ENCODE assay signal across 8 mouse cellular contexts in genomic region chr2:121354820-121355592, GRCm38 (mm10). TPM values are rescaled to one million over a fixed set of nuclear protein-coding genes. Genes with fewer than 3 reads are reported as not detected.
DNase-seq lines count a peak whose midpoint lies in the region; ATAC-seq lines count a peak whose summit lies in the region.

Ppip5k1 (minus strand) TSS chr2:121355396.

- peak within 1 kb of the TSS; percentile 78 for H3K27ac ChIP-seq in hindbrain, embryonic 14.5 days

- under 1% methylated on average over 57 of the region's 58 CpGs for WGBS in hindbrain, embryonic 14.5 days

- peak; percentile 96 for DNase-seq in R1 (ENCODE audit: low read depth, low spot score)
- DNase-seq in cerebellum, postnatal 25 days, result peak; percentile 99
- DNase-seq in frontal cortex, postnatal 25 days (ENCODE audit: low spot score in 2 of 2), result peak; percentile 98
- peak; percentile 96 for DNase-seq in hindbrain, embryonic 14.5 days (ENCODE audit: low spot score)
- DNase-seq in layer of hippocampus, postnatal 36 days, result peak; percentile 98
- DNase-seq in lung, postnatal 36 days, result peak; percentile 99
- peak; percentile 98 for DNase-seq in retina, postnatal 1 day
- peak; percentile 91 to 95 for DNase-seq in urinary bladder, adult 18-20 months (ENCODE audit: low spot score in 2 of 2)

- peak; percentile 98 for ATAC-seq in hindbrain, embryonic 14.5 days (ENCODE audit: low FRiP score)

- H3K9me3 ChIP-seq in hindbrain, embryonic 14.5 days (ENCODE audit: control insufficient read depth, low read length), result no peaks in the 10 kb centered on the region

- peak within 1 kb of the TSS; percentile 79 for H3K9ac ChIP-seq in hindbrain, embryonic 14.5 days

- H3K27me3 ChIP-seq in hindbrain, embryonic 14.5 days (ENCODE audit: control insufficient read depth, insufficient read depth, low read length), result peaks cover 20% of the 10 kb centered on the region

- peak within 1 kb of the TSS; percentile 64 for H3K4me3 ChIP-seq in hindbrain, embryonic 14.5 days (replicated peaks; ENCODE audit: low read length)

- H3K36me3 ChIP-seq in hindbrain, embryonic 14.5 days (replicated peaks; ENCODE audit: control insufficient read depth, insufficient read depth), result no peaks in the 10 kb centered on the region

- peaks cover 9% of the 10 kb centered on the region; the same call in 1 of the 2 replicates for H3K4me1 ChIP-seq in hindbrain, embryonic 14.5 days (replicated peaks; ENCODE audit: control insufficient read depth, insufficient read depth, low read length)

- peak within 1 kb of the TSS; percentile 62 for H3K4me2 ChIP-seq in hindbrain, embryonic 14.5 days (replicated peaks)

RNA-seq across cellular contexts. Expression of gene Ppip5k1, which starts in this region (rescaled TPM):
- polyA plus RNA-seq in hindbrain, embryonic 14.5 days (2014; fragmentation: Nextera tagmentation; extraction: Ambion mirVana), result 18.6 and 19.3 TPM in 2 replicates
- total RNA-seq in layer of hippocampus, postnatal 36 days (2021), result 100 to 1,000 TPM in 1 of 2 experiments, 10 to 100 TPM in 1; 98.7 to 107 TPM

Comparison
In these comparisons a context has a peak if more than half of its experiments do, and no peak if none do; other contexts are left out.
1. Peak in every context shown above with its lines: DNase-seq, ATAC-seq, H3K4me3 ChIP-seq and H3K27ac ChIP-seq.